Mouse (Mus musculus): ENCODE measurements at regions not wholly inside any gene's neighbourhood (a gene's known extent, or its start where the extent isn't known, plus 50 kb on each side); places are given as distances from the start of the nearest gene placed in this dataset.

DNA sequence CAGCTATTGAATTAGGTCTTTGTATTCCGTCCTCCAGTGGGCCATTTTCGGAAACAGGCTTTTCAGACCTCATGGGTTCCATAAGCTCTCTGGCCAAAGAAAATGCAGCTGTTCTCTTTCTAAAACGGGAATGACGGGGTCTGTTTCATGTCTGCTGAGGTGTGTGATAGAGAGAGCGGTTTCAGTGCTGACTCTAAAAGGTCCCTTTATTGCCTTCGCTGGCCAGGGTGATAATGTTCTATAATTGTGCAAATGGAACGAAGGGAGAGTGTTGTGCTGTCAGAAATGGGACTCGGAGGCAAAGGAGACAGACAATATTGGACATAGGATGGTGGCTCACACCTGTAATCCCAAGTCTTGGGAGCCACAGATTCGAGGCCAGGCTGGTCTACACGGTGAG lies 53.5 kb upstream of the Osbpl8 start:
- Histone ChIP-seq H3K4me1 (ENCODE audit: control insufficient read depth, insufficient read depth, low read length) (peaks cover 13% of the 10 kb centered on the region), H3K4me3 (ENCODE audit: control insufficient read depth, low read depth, low read length) (no peak overlapping the region), H3K36me3 (ENCODE audit: control insufficient read depth, insufficient read depth, low read length) (no peaks in the 10 kb centered on the region), H3K27ac (ENCODE audit: control insufficient read depth, insufficient read depth, low read depth, low read length) (no peak overlapping the region), H3K27me3 (ENCODE audit: control insufficient read depth, insufficient read depth, low read length) (no peaks in the 10 kb centered on the region)
- TF ChIP-seq CTCF (IDR thresholded peaks at IDR 0.05; ENCODE audit: control insufficient read depth, insufficient read depth, insufficient replicate concordance, low read depth, low read length): no peak
- no peak for TF ChIP-seq POLR2A (IDR thresholded peaks at IDR 0.05; ENCODE audit: control insufficient read depth, low read depth, low read length)

DNA sequence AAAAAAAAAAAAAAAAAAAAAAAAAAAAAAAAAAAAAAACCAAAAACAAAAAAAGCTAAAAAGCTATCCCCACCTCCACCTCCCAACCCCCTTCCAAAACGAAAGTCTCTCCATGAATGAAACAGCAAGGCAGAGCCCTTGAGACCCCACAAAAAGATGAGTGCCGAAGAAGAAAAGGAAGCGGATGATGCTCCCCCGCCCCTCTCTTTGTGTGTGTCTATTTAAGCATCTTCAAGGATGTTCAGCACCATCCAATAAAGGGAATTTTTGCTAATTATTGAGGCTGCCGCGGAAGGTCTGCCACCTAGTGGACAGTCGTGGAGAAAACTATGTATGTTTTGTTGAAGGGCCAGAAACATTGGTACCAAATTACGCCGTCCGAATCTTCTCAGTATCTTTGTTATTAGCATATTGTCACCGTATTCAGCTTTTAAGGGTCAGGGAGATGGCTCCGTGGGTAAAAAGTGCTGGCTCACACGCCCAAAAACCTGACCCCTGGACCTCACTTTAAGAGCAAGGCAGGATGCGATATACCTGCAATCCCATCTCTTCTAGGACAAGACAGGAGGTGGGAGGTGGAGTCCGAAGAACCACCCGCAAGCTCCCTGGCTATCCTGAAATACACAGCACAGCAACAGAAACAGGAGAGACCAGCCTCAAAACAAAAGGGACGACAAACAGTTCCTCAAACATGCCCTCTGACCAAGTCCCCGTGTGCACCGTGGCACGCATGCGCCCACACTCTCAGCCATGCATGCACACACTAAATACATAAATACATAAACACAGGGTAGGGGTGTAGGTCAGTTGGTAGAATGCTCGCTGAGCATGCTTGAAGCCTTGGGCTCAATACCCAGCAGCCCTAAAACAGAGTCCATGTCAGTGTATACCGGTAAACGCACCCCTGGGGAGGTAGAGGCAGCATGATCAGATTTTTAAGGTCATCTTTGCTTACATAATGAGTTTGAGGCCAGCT lies 55.6 kb upstream of the Osbpl8 start:
- no peak overlapping the region for H3K27ac ChIP-seq (ENCODE audit: control insufficient read depth, insufficient read depth, low read depth, low read length)
- no peak overlapping the region for H3K4me3 ChIP-seq (ENCODE audit: control insufficient read depth, low read depth, low read length)
- peaks cover 6% of the 10 kb centered on the region for H3K4me1 ChIP-seq (ENCODE audit: control insufficient read depth, insufficient read depth, low read length)
- no peaks in the 10 kb centered on the region for H3K36me3 ChIP-seq (ENCODE audit: control insufficient read depth, insufficient read depth, low read length)
- H3K27me3 ChIP-seq (ENCODE audit: control insufficient read depth, insufficient read depth, low read length): no peaks in the 10 kb centered on the region
- TF ChIP-seq CTCF (IDR thresholded peaks at IDR 0.05; ENCODE audit: control insufficient read depth, insufficient read depth, insufficient replicate concordance, low read depth, low read length) (no peak), POLR2A (IDR thresholded peaks at IDR 0.05; ENCODE audit: control insufficient read depth, low read depth, low read length) (no peak)

GRCm38 (mm10) chr10:111107852-111108251 lies 56.7 kb upstream of the Osbpl8 start:
- Histone ChIP-seq H3K27ac (ENCODE audit: control insufficient read depth, insufficient read depth, low read depth, low read length) (no peak overlapping the region), H3K36me3 (ENCODE audit: control insufficient read depth, insufficient read depth, low read length) (no peaks in the 10 kb centered on the region), H3K27me3 (ENCODE audit: control insufficient read depth, insufficient read depth, low read length) (no peaks in the 10 kb centered on the region), H3K4me3 (ENCODE audit: control insufficient read depth, low read depth, low read length) (no peak overlapping the region), H3K4me1 (ENCODE audit: control insufficient read depth, insufficient read depth, low read length) (peaks cover 8% of the 10 kb centered on the region)
- TF ChIP-seq CTCF (IDR thresholded peaks at IDR 0.05; ENCODE audit: control insufficient read depth, insufficient read depth, insufficient replicate concordance, low read depth, low read length) (no peak), POLR2A (IDR thresholded peaks at IDR 0.05; ENCODE audit: control insufficient read depth, low read depth, low read length) (no peak)

DNA sequence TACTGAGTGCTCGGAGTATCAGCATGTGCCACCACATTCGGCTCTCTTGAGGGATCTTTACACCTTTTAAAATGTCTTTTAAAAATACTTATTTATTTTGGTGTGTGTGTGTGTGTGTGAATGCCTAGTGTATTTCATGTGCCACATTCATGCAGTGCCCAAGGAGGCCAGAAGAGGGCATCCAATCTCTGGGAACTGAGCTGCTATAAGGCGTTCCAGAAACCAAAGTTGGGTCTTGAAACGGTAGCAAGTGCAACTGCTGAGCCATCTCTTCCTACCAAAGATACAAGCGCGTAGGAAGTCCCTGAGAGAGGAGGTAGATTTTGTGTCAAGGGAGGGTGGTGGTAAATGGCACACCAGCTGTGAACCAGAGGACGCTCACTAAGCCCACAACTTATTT lies 57.2 kb upstream of the Osbpl8 start:
- peaks cover 8% of the 10 kb centered on the region for H3K4me1 ChIP-seq (ENCODE audit: control insufficient read depth, insufficient read depth, low read length)
- H3K4me3 ChIP-seq (ENCODE audit: control insufficient read depth, low read depth, low read length): no peak overlapping the region
- no peak for TF ChIP-seq POLR2A (IDR thresholded peaks at IDR 0.05; ENCODE audit: control insufficient read depth, low read depth, low read length)
- no peak for TF ChIP-seq CTCF (IDR thresholded peaks at IDR 0.05; ENCODE audit: control insufficient read depth, insufficient read depth, insufficient replicate concordance, low read depth, low read length)
- no peaks in the 10 kb centered on the region for H3K36me3 ChIP-seq (ENCODE audit: control insufficient read depth, insufficient read depth, low read length)
- H3K27me3 ChIP-seq (ENCODE audit: control insufficient read depth, insufficient read depth, low read length): no peaks in the 10 kb centered on the region
- H3K27ac ChIP-seq (ENCODE audit: control insufficient read depth, insufficient read depth, low read depth, low read length): no peak overlapping the region

- TF ChIP-seq POLR2A (IDR thresholded peaks at IDR 0.05; ENCODE audit: control insufficient read depth, low read depth, low read length): no peak
- no peak for TF ChIP-seq CTCF (IDR thresholded peaks at IDR 0.05; ENCODE audit: control insufficient read depth, insufficient read depth, insufficient replicate concordance, low read depth, low read length)
- Histone ChIP-seq H3K36me3 (ENCODE audit: control insufficient read depth, insufficient read depth, low read length) (no peaks in the 10 kb centered on the region), H3K4me3 (ENCODE audit: control insufficient read depth, low read depth, low read length) (no peak overlapping the region), H3K27me3 (ENCODE audit: control insufficient read depth, insufficient read depth, low read length) (no peaks in the 10 kb centered on the region), H3K4me1 (ENCODE audit: control insufficient read depth, insufficient read depth, low read length) (peaks cover 8% of the 10 kb centered on the region), H3K27ac (ENCODE audit: control insufficient read depth, insufficient read depth, low read depth, low read length) (no peak overlapping the region)
Measured at GRCm38 (mm10) chr10:111106411-111106810, 58.1 kb upstream of the Osbpl8 start.

GRCm38 (mm10) chr10:111105662-111106061 lies 58.9 kb upstream of the Osbpl8 start:
- Histone ChIP-seq H3K4me3 (ENCODE audit: control insufficient read depth, low read depth, low read length) (no peak overlapping the region), H3K4me1 (ENCODE audit: control insufficient read depth, insufficient read depth, low read length) (peaks cover 8% of the 10 kb centered on the region), H3K27me3 (ENCODE audit: control insufficient read depth, insufficient read depth, low read length) (no peaks in the 10 kb centered on the region), H3K27ac (ENCODE audit: control insufficient read depth, insufficient read depth, low read depth, low read length) (no peak overlapping the region), H3K36me3 (ENCODE audit: control insufficient read depth, insufficient read depth, low read length) (no peaks in the 10 kb centered on the region)
- TF ChIP-seq CTCF (IDR thresholded peaks at IDR 0.05; ENCODE audit: control insufficient read depth, insufficient read depth, insufficient replicate concordance, low read depth, low read length) (no peak), POLR2A (IDR thresholded peaks at IDR 0.05; ENCODE audit: control insufficient read depth, low read depth, low read length) (no peak)

DNA sequence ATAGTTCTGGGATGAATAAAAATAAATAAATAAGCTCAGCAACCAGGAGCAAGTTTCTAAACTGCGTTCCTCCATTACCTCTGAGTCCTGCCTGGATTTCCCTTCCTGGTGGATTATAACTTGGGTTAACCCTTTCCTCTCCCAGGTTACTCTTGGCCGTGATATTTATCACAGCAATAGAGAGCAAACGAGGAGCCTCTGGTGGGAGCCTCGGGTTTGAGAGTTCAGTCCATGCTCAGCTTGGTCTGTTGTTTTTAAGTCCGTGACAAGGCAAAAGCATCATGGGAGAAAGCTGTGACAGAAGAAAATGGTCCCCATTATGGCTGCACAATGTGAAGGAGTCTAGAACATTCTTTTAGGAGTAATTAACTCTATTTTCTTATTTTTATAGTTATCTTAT lies 61.0 kb upstream of the Osbpl8 start:
- no peak overlapping the region for H3K27ac ChIP-seq (ENCODE audit: control insufficient read depth, insufficient read depth, low read depth, low read length)
- no peak overlapping the region for H3K4me3 ChIP-seq (ENCODE audit: control insufficient read depth, low read depth, low read length)
- no peaks in the 10 kb centered on the region for H3K27me3 ChIP-seq (ENCODE audit: control insufficient read depth, insufficient read depth, low read length)
- TF ChIP-seq CTCF (IDR thresholded peaks at IDR 0.05; ENCODE audit: control insufficient read depth, insufficient read depth, insufficient replicate concordance, low read depth, low read length) (no peak), POLR2A (IDR thresholded peaks at IDR 0.05; ENCODE audit: control insufficient read depth, low read depth, low read length) (no peak)
- peaks cover 5% of the 10 kb centered on the region for H3K4me1 ChIP-seq (ENCODE audit: control insufficient read depth, insufficient read depth, low read length)
- H3K36me3 ChIP-seq (ENCODE audit: control insufficient read depth, insufficient read depth, low read length): no peaks in the 10 kb centered on the region

Data from testis, adult 2 months (tissue).